20 mouse cellular contexts compared by ENCODE assay signal in the genomic region with DNA sequence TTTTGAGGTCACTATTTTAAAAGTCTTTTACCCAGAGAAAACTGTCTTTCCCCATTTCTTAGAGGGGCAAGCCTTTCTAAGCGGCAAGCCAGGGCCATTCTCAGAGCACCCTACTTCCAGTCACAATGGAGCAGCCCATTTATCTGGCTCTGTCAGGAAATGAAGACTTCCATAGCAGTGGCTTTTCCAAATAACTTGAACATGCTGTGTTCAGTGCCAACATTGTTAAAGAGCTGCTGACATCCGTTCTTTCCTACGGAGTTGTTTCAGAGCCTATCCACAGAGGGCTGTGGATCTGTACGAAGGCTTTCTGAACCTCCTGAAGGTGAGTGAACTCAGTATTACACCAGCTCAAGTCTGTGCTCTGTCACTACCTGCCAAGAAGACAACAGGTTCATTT. TPM values are rescaled to one million over a fixed set of nuclear protein-coding genes. Genes with fewer than 3 reads are reported as not detected.
DNase-seq lines count a peak whose midpoint lies in the region; ATAC-seq and TF ChIP-seq lines count a peak whose summit lies in the region.
"Had no signal": no experiment of that assay in that cellular context is flagged by ENCODE, and none has a peak within 500 bp of the region (broad histone marks: within the 10 kb centered on the region; RNA-seq: fewer than 3 reads in every experiment).

No protein-coding gene starts in this region.

- intact Hi-C loops in gastrocnemius, adult 2 months (cut with DNase I), result loop anchor here (5.0 kb wide), 2 partner anchors 55 to 150 kb away; a partner anchor contains a TSS

- 84% methylated on average over 4 of the region's 4 CpGs for WGBS in kidney, embryonic 16.5 days
- 74% methylated on average over 4 of the region's 4 CpGs for WGBS in lung, embryonic 14.5 days
- 45% methylated on average over 4 of the region's 4 CpGs for WGBS in lung, adult 2 months
- 94% methylated on average over 4 of the region's 4 CpGs for WGBS in midbrain, embryonic 15.5 days

- ATAC-seq in kidney, embryonic 16.5 days (ENCODE audit: low FRiP score, low TSS enrichment), result no peak
- ATAC-seq in lung, embryonic 14.5 days (ENCODE audit: insufficient read depth), result no peak
- no peak for ATAC-seq in midbrain, embryonic 15.5 days (replicated peaks)
- ATAC-seq: forebrain, embryonic 14.5 days had no signal

- H3K4me2 ChIP-seq in kidney, embryonic 16.5 days (replicated peaks; ENCODE audit: low read depth, low read length), result no peak overlapping the region
- no peak overlapping the region for H3K4me2 ChIP-seq in lung, embryonic 14.5 days
- H3K4me2 ChIP-seq in midbrain, embryonic 15.5 days, result no peak overlapping the region
- H3K4me2 ChIP-seq: embryonic facial prominence, embryonic 12.5 days; liver, embryonic 13.5 days; midbrain, embryonic 11.5 days had no signal

- peaks cover 6% of the 10 kb centered on the region; the same call in 1 of the 2 replicates for H3K4me1 ChIP-seq in kidney, embryonic 16.5 days (ENCODE audit: insufficient read depth, low read length)
- H3K4me1 ChIP-seq in lung, embryonic 14.5 days (ENCODE audit: insufficient read depth), result no peaks in the 10 kb centered on the region
- H3K4me1 ChIP-seq in lung, adult 2 months (ENCODE audit: control insufficient read depth, insufficient read depth, low read length), result peaks cover 7% of the 10 kb centered on the region
- H3K4me1 ChIP-seq in midbrain, embryonic 15.5 days, result no peaks in the 10 kb centered on the region
- H3K4me1 ChIP-seq: embryonic facial prominence, embryonic 12.5 days; limb, embryonic 10.5 days had no signal

- no peak overlapping the region for H3K9ac ChIP-seq in kidney, embryonic 16.5 days (replicated peaks; ENCODE audit: low read length)
- H3K9ac ChIP-seq in lung, embryonic 14.5 days, result no peak overlapping the region
- H3K9ac ChIP-seq in midbrain, embryonic 15.5 days, result no peak overlapping the region
- H3K9ac ChIP-seq: embryonic facial prominence, embryonic 12.5 days; liver, embryonic 13.5 days had no signal

- no peak for TF ChIP-seq POLR2A in lung, adult 2 months (IDR thresholded peaks at IDR 0.05; ENCODE audit: borderline replicate concordance, extremely low read depth, low read depth, low read length)

- DNase-seq in gastrocnemius, adult 2 months, result no peak
- DNase-seq in gastrocnemius, postnatal 4 days (ENCODE audit: low spot score in 2 of 2), result no peak
- DNase-seq in kidney, adult 11 months, result peak; percentile 36
- DNase-seq in lung, embryonic 14.5 days, result peak; percentile 27
- DNase-seq in lung, adult 2 months, result no peak
- DNase-seq in lung, postnatal 10 days, result peak; percentile 35
- DNase-seq: adrenal gland, adult 8-10 months; cerebellum, adult 9-11 months; gastrocnemius, postnatal 25 days; liver, embryonic 13.5 days; right cerebral cortex, postnatal 4 days; thymus, adult 2 months had no signal

- no peak for TF ChIP-seq CTCF in gastrocnemius, adult 2 months (IDR thresholded peaks at IDR 0.05)
- TF ChIP-seq CTCF in lung, embryonic 14.5 days (IDR thresholded peaks at IDR 0.05; ENCODE audit: low read depth), result no peak
- TF ChIP-seq CTCF in lung, adult 2 months (IDR thresholded peaks at IDR 0.05; ENCODE audit: insufficient read depth, low read length), result no peak

- H3K36me3 ChIP-seq in kidney, embryonic 16.5 days (ENCODE audit: insufficient read depth, low read length), result peaks cover 3% of the 10 kb centered on the region; the same call in 1 of the 2 replicates
- H3K36me3 ChIP-seq in lung, embryonic 14.5 days (ENCODE audit: insufficient read depth), result peaks cover 3% of the 10 kb centered on the region; the same call in 1 of the 2 replicates
- H3K36me3 ChIP-seq in midbrain, embryonic 15.5 days (replicated peaks), result 0 out of 2 replicates have a peak, but pooled peaks cover 8% of the 10 kb centered on the region
- H3K36me3 ChIP-seq: embryonic facial prominence, embryonic 12.5 days; liver, embryonic 13.5 days had no signal

- H3K27ac ChIP-seq in gastrocnemius, adult 2 months, result peak overlapping the region; percentile 59; the same call in 1 of the 2 replicates
- H3K27ac ChIP-seq in kidney, embryonic 16.5 days (ENCODE audit: low read length), result no peak overlapping the region
- H3K27ac ChIP-seq in lung, embryonic 14.5 days (ENCODE audit: low read depth), result no peak overlapping the region
- no peak overlapping the region for H3K27ac ChIP-seq in midbrain, embryonic 15.5 days
- H3K27ac ChIP-seq: embryonic facial prominence, embryonic 12.5 days; limb, embryonic 10.5 days; liver, embryonic 13.5 days had no signal

- H3K4me3 ChIP-seq in gastrocnemius, adult 2 months, result no peak overlapping the region
- no peak overlapping the region for H3K4me3 ChIP-seq in kidney, embryonic 16.5 days (ENCODE audit: low read length)
- H3K4me3 ChIP-seq in lung, embryonic 14.5 days (ENCODE audit: low read depth, low read length), result no peak overlapping the region
- H3K4me3 ChIP-seq in lung, adult 2 months (replicated peaks; ENCODE audit: extremely low read depth, low read depth, low read length), result no peak overlapping the region
- no peak overlapping the region for H3K4me3 ChIP-seq in midbrain, embryonic 15.5 days
- H3K4me3 ChIP-seq: embryonic facial prominence, embryonic 12.5 days; erythroblast, embryonic 14.5 days; limb, embryonic 10.5 days; liver, embryonic 13.5 days had no signal

- no peaks in the 10 kb centered on the region for H3K27me3 ChIP-seq in kidney, embryonic 16.5 days (ENCODE audit: insufficient read depth, low read length)
- no peaks in the 10 kb centered on the region for H3K27me3 ChIP-seq in lung, embryonic 14.5 days (ENCODE audit: insufficient read depth, low read length)
- no peaks in the 10 kb centered on the region for H3K27me3 ChIP-seq in midbrain, embryonic 15.5 days (replicated peaks)
- H3K27me3 ChIP-seq: embryonic facial prominence, embryonic 12.5 days; liver, embryonic 13.5 days had no signal

- no peaks in the 10 kb centered on the region for H3K9me3 ChIP-seq in kidney, embryonic 16.5 days (ENCODE audit: low read length)
- no peaks in the 10 kb centered on the region for H3K9me3 ChIP-seq in lung, embryonic 14.5 days (ENCODE audit: low read depth, low read length)
- no peaks in the 10 kb centered on the region for H3K9me3 ChIP-seq in midbrain, embryonic 15.5 days
- H3K9me3 ChIP-seq: embryonic facial prominence, embryonic 12.5 days; limb, embryonic 10.5 days; liver, embryonic 13.5 days had no signal

RNA-seq across cellular contexts. Expression of a gene that starts 55.2 kb away (rescaled TPM):
- total RNA-seq in gastrocnemius, adult 2 months (2021), result 10 to 100 TPM in 1 of 2 experiments, 1 to 10 TPM in 1; 7.1 to 15.5 TPM
- total RNA-seq in gastrocnemius, postnatal 4 days (2021), result 10 to 100 TPM; 65.4 to 74.0 TPM
- polyA plus RNA-seq in kidney, embryonic 16.5 days (2015; fragmentation: Nextera tagmentation; extraction: Ambion mirVana), result 73.1 and 74.1 TPM in 2 replicates
- polyA plus RNA-seq in lung, embryonic 14.5 days (2014; fragmentation: Nextera tagmentation; extraction: Ambion mirVana), result 53.0 and 53.7 TPM in 2 replicates
- 17.0 and 25.4 TPM in 2 replicates for polyA plus RNA-seq in lung, adult 2 months (2012; rRNA removed)
- 49.8 and 55.1 TPM in 2 replicates for polyA plus RNA-seq in midbrain, embryonic 15.5 days (2015; fragmentation: Nextera tagmentation; extraction: Ambion mirVana)
- total RNA-seq: monocyte, adult 5-6 weeks had no signal
- polyA plus RNA-seq: erythroblast, embryonic 14.5 days had no signal

Comparison
In these comparisons a context has a peak if more than half of its experiments do, and no peak if none do; other contexts are left out.
1. DNase-seq: peak in kidney, adult 11 months (single experiment), lung, embryonic 14.5 days (single experiment) and lung, postnatal 10 days (single experiment); none in gastrocnemius, adult 2 months (single experiment), gastrocnemius, postnatal 4 days (0 of 2) and lung, adult 2 months (single experiment).